Mouse (Mus musculus): Measurements from ENCODE around the gene Zcchc10.

- TF ChIP-seq ZNF384 (IDR thresholded peaks at IDR 0.05; ENCODE audit: low read depth, low read length) (no peak), MAFK (IDR thresholded peaks at IDR 0.05; ENCODE audit: insufficient read depth, low read depth, low read length) (no peak), CHD2 (IDR thresholded peaks at IDR 0.05; ENCODE audit: low read depth, low read length) (no peak)
Observed at GRCm38 (mm10) chr11:53350291-53351223, 26.1 kb downstream of the Zcchc10 start, which contains the start of gene Aff4.

Measured in ES-E14 (cell line).